Mouse (Mus musculus): ENCODE data around the gene Kctd6. TPM values are rescaled to one million over a fixed set of nuclear protein-coding genes. Genes with fewer than 3 reads are reported as not detected.
A peak's percentile ranks its signal among the peaks of the same experiment; 100 is the strongest.
"Not testable (repeated sequence)": the region's sequence is repeated elsewhere in the genome, so short reads cannot be mapped to it uniquely, and the experiment has no call there.

The Kctd6 gene
- total RNA-seq, 2 experiments from 2014 or later, result 7.7 to 9.3 TPM

GRCm38 (mm10) chr14:8257521-8258334, 43.8 kb downstream of the Kctd6 start:
- intact Hi-C loops (cut with DNase I), result loop anchor here (2.0 to 5.0 kb wide), 2 partner anchors 40 to 165 kb away; no protein-coding TSS in a partner anchor
- no peak for DNase-seq
- Histone ChIP-seq H3K4me3 (no peak overlapping the region), H3K27ac (no peak overlapping the region)
- no peak for TF ChIP-seq CTCF (IDR thresholded peaks at IDR 0.05)

GRCm38 (mm10) chr14:8258335-8258627, 44.3 kb downstream of the Kctd6 start:
- H3K4me3 ChIP-seq, result no peak overlapping the region
- H3K27ac ChIP-seq, result no peak overlapping the region
- intact Hi-C loops (cut with DNase I), result loop anchor here (5.0 kb wide), 1 partner anchor 41 kb away; no protein-coding TSS in a partner anchor
- TF ChIP-seq CTCF (IDR thresholded peaks at IDR 0.05), result no peak
- DNase-seq, result peak; percentile 58

GRCm38 (mm10) chr14:8258752-8259151, 44.8 kb downstream of the Kctd6 start:
- intact Hi-C loops (cut with DNase I), result loop anchor here (5.0 kb wide), 1 partner anchor 41 kb away; no protein-coding TSS in a partner anchor
- DNase-seq, result no peak
- no peak overlapping the region for H3K27ac ChIP-seq
- TF ChIP-seq CTCF (IDR thresholded peaks at IDR 0.05), result no peak
- H3K4me3 ChIP-seq, result no peak overlapping the region

- Histone ChIP-seq H3K4me3 (no peak within 1 kb of the TSS), H3K27ac (no peak within 1 kb of the TSS)
- intact Hi-C loops (cut with DNase I), result loop anchor here (5.0 kb wide), 1 partner anchor 42 kb away; no protein-coding TSS in a partner anchor
- no peak for TF ChIP-seq CTCF (IDR thresholded peaks at IDR 0.05)
- no peak for DNase-seq
Measured at GRCm38 (mm10) chr14:8259166-8259565, 45.2 kb downstream of the Kctd6 start, which contains the start of gene Acox2. Acox2 (minus strand) TSS chr14:8259353.

GRCm38 (mm10) chr14:8260214-8260613, 46.3 kb downstream of the Kctd6 start:
- no peak overlapping the region for H3K4me3 ChIP-seq
- intact Hi-C loops (cut with DNase I), result loop anchor here (5.0 kb wide), 1 partner anchor 87 kb away; no protein-coding TSS in a partner anchor

GRCm38 (mm10) chr14:8262242-8262641, 48.3 kb downstream of the Kctd6 start:
- peak; percentile 32; the same call in 1 of the 2 replicates for TF ChIP-seq CTCF (IDR thresholded peaks at IDR 0.05)
- no peak overlapping the region for H3K27ac ChIP-seq
- no peak overlapping the region for H3K4me3 ChIP-seq
- intact Hi-C loops (cut with DNase I), result loop anchor here (5.0 kb wide), 1 partner anchor 85 kb away; no protein-coding TSS in a partner anchor
- DNase-seq, result no peak

More at GRCm38 (mm10) chr14:8260214-8260613, 46.3 kb downstream of the Kctd6 start:
- DNase-seq, result no peak
- no peak overlapping the region for H3K27ac ChIP-seq
- no peak for TF ChIP-seq CTCF (IDR thresholded peaks at IDR 0.05)

GRCm38 (mm10) chr14:8264378-8264777, 50.4 kb downstream of the Kctd6 start:
- Histone ChIP-seq H3K27ac (no peak overlapping the region), H3K4me3 (no peak overlapping the region)
- DNase-seq, result no peak
- intact Hi-C loops (cut with DNase I), result loop anchor here (5.0 kb wide), 1 partner anchor 83 kb away; no protein-coding TSS in a partner anchor
- no peak for TF ChIP-seq CTCF (IDR thresholded peaks at IDR 0.05)

GRCm38 (mm10) chr14:8271281-8271680, 57.3 kb downstream of the Kctd6 start:
- H3K27ac ChIP-seq; DNase-seq; intact Hi-C loops (cut with DNase I); H3K4me3 ChIP-seq: not testable (repeated sequence)

Other genes with a start within 250 kb of the Kctd6 start
- not detected for gene Dnase1l3, start 219.6 kb upstream of the Kctd6 start, total RNA-seq (2021)
- 1 to 10 TPM; 4.8 to 7.3 TPM for gene Abhd6, start 211.2 kb upstream of the Kctd6 start, total RNA-seq (2021)
- 10 to 100 TPM; 24.2 to 31.5 TPM for gene Rpp14, start 133.8 kb upstream of the Kctd6 start, total RNA-seq (2021)
- 10 to 100 TPM; 12.4 to 12.7 TPM for gene Pxk, start 115.9 kb upstream of the Kctd6 start, total RNA-seq (2021)
- gene Pdhb, start 41.1 kb upstream of the Kctd6 start, total RNA-seq (2021), result 100 to 1,000 TPM; 268 to 370 TPM
- under 1 TPM; 0.28 to 0.54 TPM for gene Acox2, start 45.2 kb downstream of the Kctd6 start, total RNA-seq (2021)
- 1 to 10 TPM; 3.6 to 5.6 TPM for gene Fam107a, start 103.9 kb downstream of the Kctd6 start, total RNA-seq (2021)
- not detected for gene Oit1, start 164.6 kb downstream of the Kctd6 start, total RNA-seq (2021)

All from gastrocnemius, adult 2 months (tissue).